Mouse (Mus musculus) spleen, adult 18-20 months (tissue): ENCODE data around the gene Zfp11.
"Not testable (repeated sequence)": the region's sequence is repeated elsewhere in the genome, so short reads cannot be mapped to it uniquely, and the experiment has no call there.

Experiments
- DNase-seq, 2 experiments: peaks; one replicate each; pipeline ENCODE4 v3.0.0; 2022; ENCODE audit warnings: mixed read lengths in 2 of 2

The Zfp11 gene

GRCm38 (mm10) chr5:129670036-129670458 is at the start of gene Zfp11:
Gene Zfp11, minus strand, starts transcription at chr5:129670099.
- peak; percentile 27 to 62 for DNase-seq

GRCm38 (mm10) chr5:129717016-129717415 is 47.1 kb upstream of the Zfp11 start:
- DNase-seq, result no peak

GRCm38 (mm10) chr5:129715326-129715861 is 45.5 kb upstream of the Zfp11 start, which contains the start of gene Mrps17:
Gene Mrps17, plus strand, starts transcription at chr5:129715497.
- DNase-seq, result peak; percentile 85 to 89

GRCm38 (mm10) chr5:129708412-129708811 is 38.5 kb upstream of the Zfp11 start, which contains the start of gene Sept14:
Gene Sept14, minus strand, starts transcription at chr5:129708512.
- DNase-seq, result no peak

- no peak for DNase-seq
Observed at GRCm38 (mm10) chr5:129703368-129703767, 33.5 kb upstream of the Zfp11 start.

- no peak for DNase-seq
Observed at GRCm38 (mm10) chr5:129701706-129702105, 31.8 kb upstream of the Zfp11 start.

GRCm38 (mm10) chr5:129700506-129700905 is 30.6 kb upstream of the Zfp11 start:
- no peak for DNase-seq

- no peak for DNase-seq
Observed at GRCm38 (mm10) chr5:129690528-129690927, 20.6 kb upstream of the Zfp11 start.

- no peak for DNase-seq
Observed at GRCm38 (mm10) chr5:129687621-129688020, 17.7 kb upstream of the Zfp11 start.

GRCm38 (mm10) chr5:129685141-129685540 is 15.2 kb upstream of the Zfp11 start:
- not testable (repeated sequence) for DNase-seq

- DNase-seq, result no peak
Observed at GRCm38 (mm10) chr5:129669453-129670035, 355 bp downstream of the Zfp11 start.

- DNase-seq, result no peak
Observed at GRCm38 (mm10) chr5:129667851-129668250, 2.0 kb downstream of the Zfp11 start.

GRCm38 (mm10) chr5:129666271-129666909 is 3.5 kb downstream of the Zfp11 start:
- DNase-seq, result no peak

- no peak for DNase-seq
Observed at GRCm38 (mm10) chr5:129664090-129664489, 5.8 kb downstream of the Zfp11 start.

- no peak for DNase-seq
Observed at GRCm38 (mm10) chr5:129657931-129658330, 12.0 kb downstream of the Zfp11 start.

GRCm38 (mm10) chr5:129657016-129657415 is 12.9 kb downstream of the Zfp11 start:
- DNase-seq, result no peak

GRCm38 (mm10) chr5:129650858-129651257 is 19.0 kb downstream of the Zfp11 start:
- DNase-seq, result no peak

GRCm38 (mm10) chr5:129632270-129633250 is 37.3 kb downstream of the Zfp11 start:
- not testable (repeated sequence) for DNase-seq

- not testable (repeated sequence) for DNase-seq
Observed at GRCm38 (mm10) chr5:129626586-129626985, 43.3 kb downstream of the Zfp11 start.

- no peak for DNase-seq
Observed at GRCm38 (mm10) chr5:129626099-129626498, 43.8 kb downstream of the Zfp11 start.

- DNase-seq, result no peak
Observed at GRCm38 (mm10) chr5:129621361-129621760, 48.5 kb downstream of the Zfp11 start.

GRCm38 (mm10) chr5:129620600-129620999 is 49.3 kb downstream of the Zfp11 start:
- not testable (repeated sequence) for DNase-seq

- peak in 1 of 2 experiments; percentile 63 for DNase-seq
Observed at GRCm38 (mm10) chr5:129611060-129611459, 58.8 kb downstream of the Zfp11 start.
